Mouse (Mus musculus) lung, adult 18-20 months (tissue): ENCODE measurements at regions not wholly inside any gene's neighbourhood (a gene's known extent, or its start where the extent isn't known, plus 50 kb on each side); places are given as distances from the start of the nearest gene placed in this dataset.
A peak's percentile ranks its signal among the peaks of the same experiment; 100 is the strongest.

Source experiments
- DNase-seq, 2 experiments: peaks; one replicate each; pipeline ENCODE4 v3.0.0; 2022; ENCODE audit warnings: mixed read lengths in 2 of 2

GRCm38 (mm10) chr7:134436917-134437316 lies 51.5 kb upstream of the D7Ertd443e start:
- no peak for DNase-seq

GRCm38 (mm10) chr7:134439281-134439680 lies 53.8 kb upstream of the D7Ertd443e start:
- DNase-seq, result no peak

GRCm38 (mm10) chr7:134445008-134445806 lies 59.7 kb upstream of the D7Ertd443e start:
- no peak for DNase-seq

- DNase-seq, result no peak
These were observed 62.3 kb upstream of the D7Ertd443e start for GRCm38 (mm10) chr7:134447648-134448202.

- no peak for DNase-seq
These were observed 63.4 kb upstream of the D7Ertd443e start for GRCm38 (mm10) chr7:134448831-134449230.

GRCm38 (mm10) chr7:134462677-134463076 lies 77.2 kb upstream of the D7Ertd443e start:
- DNase-seq, result no peak

GRCm38 (mm10) chr7:134463380-134463779 lies 77.9 kb upstream of the D7Ertd443e start:
- no peak for DNase-seq

- no peak for DNase-seq
These were observed 81.8 kb upstream of the D7Ertd443e start for GRCm38 (mm10) chr7:134467216-134467615.

GRCm38 (mm10) chr7:134471286-134471685 lies 85.8 kb upstream of the D7Ertd443e start:
- peak in 1 of 2 experiments; percentile 10 for DNase-seq

GRCm38 (mm10) chr7:134491326-134491725 lies 105.9 kb upstream of the D7Ertd443e start:
- DNase-seq, result no peak

- peak; percentile 62 to 69 for DNase-seq
These were observed 111.8 kb upstream of the D7Ertd443e start for GRCm38 (mm10) chr7:134497219-134497618.

- peak; percentile 37 to 50 for DNase-seq
These were observed 112.4 kb upstream of the D7Ertd443e start for GRCm38 (mm10) chr7:134497870-134498269.

- peak in 1 of 2 experiments; percentile 4 for DNase-seq
These were observed 113.3 kb upstream of the D7Ertd443e start for GRCm38 (mm10) chr7:134498716-134499115.

GRCm38 (mm10) chr7:134499429-134499828 lies 114.0 kb upstream of the D7Ertd443e start:
- DNase-seq, result no peak

- no peak for DNase-seq
These were observed 114.7 kb upstream of the D7Ertd443e start for GRCm38 (mm10) chr7:134500210-134500609.

- no peak for DNase-seq
These were observed 115.6 kb upstream of the D7Ertd443e start for GRCm38 (mm10) chr7:134501079-134501478.

- no peak for DNase-seq
These were observed 125.0 kb upstream of the D7Ertd443e start for GRCm38 (mm10) chr7:134510333-134510928.

- no peak for DNase-seq
These were observed 134.0 kb upstream of the D7Ertd443e start for GRCm38 (mm10) chr7:134519372-134519975.

- no peak for DNase-seq
These were observed 138.4 kb upstream of the D7Ertd443e start for GRCm38 (mm10) chr7:134523897-134524296.

GRCm38 (mm10) chr7:134525041-134525440 lies 139.6 kb upstream of the D7Ertd443e start:
- no peak for DNase-seq

GRCm38 (mm10) chr7:134525461-134525860 lies 140.0 kb upstream of the D7Ertd443e start:
- no peak for DNase-seq

GRCm38 (mm10) chr7:134527351-134527750 lies 141.9 kb upstream of the D7Ertd443e start:
- DNase-seq, result no peak

- no peak for DNase-seq
These were observed 142.4 kb upstream of the Dock1 start for GRCm38 (mm10) chr7:134528026-134528425.
